Mouse (Mus musculus) liver, embryonic 18 days (tissue): ENCODE data around the gene Chac2. TPM values are rescaled to one million over a fixed set of nuclear protein-coding genes. Genes with fewer than 3 reads are reported as not detected.

Experiments used
- polyA plus RNA-seq: library from polyadenylated mRNA; depleted of rRNA; stranded (reverse); fragments of >200 nt; gene quantifications from 2 replicates; pipeline ENCODE4 v1.2.3, GENCODE M21; 2012; rRNA removed

Chac2 gene
- polyA plus RNA-seq, result 20.4 and 24.0 TPM in 2 replicates

DNA sequence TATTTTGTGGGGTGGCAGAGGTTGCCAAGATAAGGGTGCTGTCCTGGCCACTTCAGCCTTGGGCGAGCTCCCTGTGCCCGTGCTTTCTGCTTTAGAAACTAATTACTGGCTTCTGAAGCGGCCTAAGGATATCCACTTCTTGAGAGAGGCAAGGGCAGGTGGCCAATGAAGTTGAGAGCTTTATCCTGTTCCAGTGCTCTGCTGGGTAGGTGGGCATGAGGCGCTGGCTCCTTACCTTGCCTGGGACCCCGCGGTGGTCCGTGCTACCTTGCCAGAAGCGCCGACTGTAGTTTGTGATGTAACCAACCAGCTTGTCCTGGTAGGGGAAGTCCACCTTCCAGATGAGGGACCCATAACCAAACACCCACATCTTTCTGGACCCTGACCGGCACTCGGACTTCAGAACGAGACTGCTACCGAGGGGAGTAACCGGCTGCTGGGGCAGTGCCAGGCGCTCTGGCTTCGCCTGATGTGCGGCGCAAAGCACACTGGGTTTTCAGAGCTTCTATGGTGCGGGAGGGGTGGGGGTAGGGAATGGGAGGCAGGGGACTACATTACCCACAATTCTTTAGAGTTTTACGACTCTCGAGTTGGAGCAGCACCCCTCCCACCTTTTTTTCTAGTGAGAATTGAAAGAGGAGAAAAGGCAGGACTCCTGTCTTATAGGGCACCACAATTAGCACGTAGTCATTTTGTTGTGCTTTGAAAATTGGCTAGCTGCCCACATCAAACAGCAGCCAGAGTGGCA, at the start of gene Chac2:
Gene Chac2, minus strand, starts transcription at position 474 of the 748 bp plus-strand sequence.

GRCm38 (mm10) chr11:30954279-30954725, 31.8 kb downstream of the Chac2 start, which contains the start of gene Erlec1:
Gene Erlec1 (minus strand): TSS chr11:30954335.

Other genes starting within 250 kb of the Chac2 start
- gene Psme4, start 214.6 kb downstream of the Chac2 start, polyA plus RNA-seq, result 11.6 and 12.2 TPM in 2 replicates
- gene Gpr75, start 101.0 kb downstream of the Chac2 start, polyA plus RNA-seq, result 0.02 TPM in 1 of 2 replicates, not detected in the other
- 4.3 and 4.4 TPM in 2 replicates for gene Asb3, start 100.9 kb downstream of the Chac2 start, polyA plus RNA-seq
- 12.3 and 13.5 TPM in 2 replicates for gene Erlec1, start 32.0 kb downstream of the Chac2 start, polyA plus RNA-seq
- gene Gm17332, start 196.1 kb upstream of the Chac2 start, polyA plus RNA-seq, result not detected in 2 replicates